In genomic region chr16:62786621-62787331, GRCm38 (mm10) we compare ENCODE assay signal across 8 mouse cellular contexts. TPM values are rescaled to one million over a fixed set of nuclear protein-coding genes. Genes with fewer than 3 reads are reported as not detected.
DNase-seq lines count a peak whose midpoint lies in the region; ATAC-seq lines count a peak whose summit lies in the region.

TSS of gene Nsun3 (minus strand) at chr16:62786818.

- ATAC-seq in inflammation-experienced regulatory T-cells, adult 6 months, result peak; percentile 98
- peak; percentile 97 for ATAC-seq in megakaryocyte-erythroid progenitor cell, adult 5-6 weeks (replicated peaks; ENCODE audit: low FRiP score, low TSS enrichment, poor library complexity, severe bottlenecking)

- intact Hi-C loops in gastrocnemius, postnatal 14 days (cut with DNase I; ENCODE audit: low total_unique reads), result no loop called here
- intact Hi-C loops in left cerebral cortex, postnatal 10 days (cut with DNase I), result no loop called here

- peak; percentile 94 to 97 for DNase-seq in adrenal gland, adult (ENCODE audit: inconsistent age in 2 of 2, low spot score in 1 of 2)
- DNase-seq in embryo, embryonic 10.5 days (ENCODE audit: low spot score), result peak; percentile 98
- peak; percentile 92 for DNase-seq in gastrocnemius, postnatal 14 days
- peak; percentile 95 to 97 for DNase-seq in left cerebral cortex, postnatal 10 days (ENCODE audit: extremely low spot score in 1 of 2, low spot score in 2 of 2)
- DNase-seq in right cerebral cortex, postnatal 25 days, result peak; percentile 92
- DNase-seq in urinary bladder, postnatal 4 days (ENCODE audit: low spot score in 2 of 2), result peak; percentile 88 to 89

RNA-seq across cellular contexts. Expression of gene Nsun3, which starts in this region (rescaled TPM):
- total RNA-seq in gastrocnemius, postnatal 14 days (2021), result 1 to 10 TPM; 5.9 to 6.1 TPM
- polyA plus RNA-seq in inflammation-experienced regulatory T-cells, adult 6 months (2017; shearing (Covaris generic)), result 10 to 100 TPM; 22.4 to 30.4 (median 25.8) TPM
- total RNA-seq in left cerebral cortex, postnatal 10 days (2021), result 10 to 100 TPM in 1 of 2 experiments, 1 to 10 TPM in 1; 9.9 to 16.0 TPM
- 40.4 and 42.9 TPM in 2 replicates for total RNA-seq in megakaryocyte-erythroid progenitor cell, adult 5-6 weeks (2014; fragmentation: Nextera tagmentation)
- 18.2 and 33.5 TPM in 2 replicates for total RNA-seq in megakaryocyte-erythroid progenitor cell, adult 5-6 weeks (2017)

Comparison
In these comparisons a context has a peak if more than half of its experiments do, and no peak if none do; other contexts are left out.
1. Peak in every context shown above with its lines: DNase-seq and ATAC-seq.